Mouse (Mus musculus): Measurements from ENCODE around the gene Nos1ap. TPM values are rescaled to one million over a fixed set of nuclear protein-coding genes. Genes with fewer than 3 reads are reported as not detected.

The Nos1ap gene
- total RNA-seq, 4 experiments from 2014 or later, result 191 to 254 (median 220) TPM

DNA sequence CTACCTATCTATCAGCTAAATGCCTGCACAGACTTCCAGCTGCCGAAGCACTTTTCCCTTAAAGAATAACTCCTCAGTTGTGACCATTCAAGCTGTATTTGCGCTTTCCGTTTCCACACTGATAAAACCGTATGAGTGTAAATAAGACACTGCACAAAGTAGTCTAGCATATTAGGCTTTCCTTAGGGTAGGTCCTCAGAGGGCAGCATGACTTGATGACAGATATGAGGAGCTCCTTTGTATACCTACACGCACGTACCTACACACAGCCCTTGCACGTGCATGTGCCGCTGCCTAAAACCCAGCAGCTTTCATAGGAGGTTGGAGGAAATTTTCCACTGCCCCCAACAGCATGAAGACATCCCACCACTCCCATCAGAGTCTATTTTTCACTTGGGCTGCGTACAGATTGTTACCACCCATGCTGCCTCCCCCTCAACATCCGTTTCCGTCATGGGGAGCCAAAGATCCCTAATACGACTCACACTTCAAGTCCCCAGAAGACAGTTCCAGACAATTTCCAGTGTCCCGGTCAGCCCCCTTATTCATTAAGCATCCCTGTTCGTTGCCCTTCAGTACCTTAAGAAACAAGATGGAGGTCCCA, 41.4 kb downstream of the Nos1ap start:
- DNase-seq (ENCODE audit: low spot score in 2 of 2), result peak; percentile 70 to 77

DNA sequence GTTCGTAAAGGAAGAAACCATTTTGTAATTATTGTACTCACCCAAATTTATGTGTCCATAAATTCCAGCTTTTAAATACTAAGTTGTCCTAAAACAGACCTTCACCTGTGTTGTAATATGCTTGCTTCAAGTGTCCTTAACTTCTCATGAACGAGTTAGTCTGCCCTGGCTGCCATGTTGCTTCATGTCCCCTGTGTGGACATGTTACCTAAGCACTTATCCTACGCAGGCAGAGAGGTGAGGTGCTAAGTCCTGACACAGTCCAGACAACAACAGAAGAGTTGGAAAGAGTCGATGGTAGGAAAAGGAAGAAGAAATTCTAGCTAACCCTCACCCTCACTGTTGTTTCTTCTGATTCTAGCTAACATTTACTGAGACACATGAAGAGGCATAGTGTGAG, 43.4 kb downstream of the Nos1ap start:
- DNase-seq (ENCODE audit: low spot score in 2 of 2), result no peak

DNA sequence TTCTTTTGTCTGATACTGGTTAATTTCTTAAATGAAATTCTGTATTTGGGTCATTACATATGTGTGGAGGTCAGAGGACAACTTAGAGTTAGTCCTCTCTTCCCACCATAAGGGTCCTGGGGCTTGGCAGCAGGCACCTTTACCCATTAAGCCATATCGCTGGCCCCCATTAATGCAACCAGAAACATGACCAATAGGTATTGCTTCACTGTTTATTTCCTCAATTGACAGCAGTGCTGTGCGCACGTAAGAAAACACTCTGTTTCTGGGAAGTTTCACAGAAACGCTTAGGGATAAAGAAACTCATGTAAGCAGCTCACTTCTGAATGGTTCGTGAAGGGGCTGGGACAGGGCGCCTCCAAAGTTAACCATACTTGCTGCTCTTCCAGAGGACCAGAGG, 44.4 kb downstream of the Nos1ap start:
- no peak for DNase-seq (ENCODE audit: low spot score in 2 of 2)

DNA sequence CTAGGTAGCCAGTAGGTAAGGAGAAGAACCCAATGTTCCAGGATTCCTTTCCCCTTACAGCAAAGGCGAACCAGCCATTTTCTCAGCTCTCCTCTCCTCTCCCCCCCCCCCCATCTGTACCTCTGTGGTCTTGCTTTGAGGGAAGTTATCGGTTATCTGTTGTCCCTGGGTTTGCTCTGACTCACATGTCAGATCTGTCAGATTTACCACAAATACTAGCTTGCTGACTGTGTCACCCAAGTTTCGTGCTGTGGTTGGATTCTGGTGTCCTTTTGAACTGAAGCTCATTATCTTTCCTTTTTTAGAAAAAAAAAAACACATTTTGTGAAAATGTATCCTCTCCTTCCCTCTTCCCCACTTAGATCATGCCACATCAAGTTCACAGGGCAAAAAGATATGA, 50.2 kb downstream of the Nos1ap start:
- DNase-seq (ENCODE audit: low spot score in 2 of 2), result no peak

DNA sequence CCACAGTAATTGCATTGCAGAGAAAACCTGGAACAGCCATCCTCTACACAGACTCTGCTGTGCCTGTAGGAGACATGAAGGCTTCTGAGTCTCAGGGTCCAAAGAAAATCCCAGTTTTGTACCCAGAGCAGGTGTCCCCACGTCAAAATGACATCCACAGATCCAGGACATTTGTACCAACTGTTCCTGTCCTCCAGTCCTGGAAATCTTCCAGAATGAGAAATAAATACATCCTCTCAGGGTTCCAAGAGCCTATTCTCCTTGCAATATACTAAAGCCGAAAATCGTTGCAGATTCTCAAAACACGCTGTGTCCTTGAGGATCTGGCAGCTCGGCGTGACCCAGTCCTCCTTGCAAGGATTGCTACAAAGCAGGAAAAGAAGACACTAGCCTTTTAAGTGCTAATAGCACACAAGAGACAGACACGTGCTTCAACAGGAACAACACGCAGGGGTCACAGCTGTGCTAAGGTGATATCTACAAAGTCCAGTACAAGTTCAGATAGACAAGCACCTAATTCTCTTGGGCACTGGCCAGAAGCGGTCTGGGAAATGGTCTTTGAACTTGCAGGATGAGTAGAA, 51.1 kb downstream of the Nos1ap start:
- peak; percentile 48 to 54 for DNase-seq (ENCODE audit: low spot score in 2 of 2)

DNA sequence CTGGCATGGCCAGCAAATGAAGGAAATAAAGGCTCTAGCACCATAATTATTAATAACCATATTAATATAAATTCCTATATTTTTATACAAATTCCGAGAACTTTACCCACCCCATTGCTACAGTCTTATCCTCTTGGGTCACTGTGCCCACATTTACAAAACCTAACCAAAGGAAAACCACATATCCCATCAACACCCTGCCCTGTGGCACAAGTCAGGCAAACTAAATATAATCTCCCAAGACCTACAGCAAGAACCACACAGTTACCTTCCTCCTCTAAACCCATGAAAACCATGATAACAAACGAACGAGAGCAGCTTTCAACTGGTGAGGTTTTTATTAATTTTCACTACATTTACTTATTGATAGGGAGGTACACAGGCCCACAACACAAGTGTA, 53.3 kb downstream of the Nos1ap start:
- DNase-seq (ENCODE audit: low spot score in 2 of 2), result no peak

DNA sequence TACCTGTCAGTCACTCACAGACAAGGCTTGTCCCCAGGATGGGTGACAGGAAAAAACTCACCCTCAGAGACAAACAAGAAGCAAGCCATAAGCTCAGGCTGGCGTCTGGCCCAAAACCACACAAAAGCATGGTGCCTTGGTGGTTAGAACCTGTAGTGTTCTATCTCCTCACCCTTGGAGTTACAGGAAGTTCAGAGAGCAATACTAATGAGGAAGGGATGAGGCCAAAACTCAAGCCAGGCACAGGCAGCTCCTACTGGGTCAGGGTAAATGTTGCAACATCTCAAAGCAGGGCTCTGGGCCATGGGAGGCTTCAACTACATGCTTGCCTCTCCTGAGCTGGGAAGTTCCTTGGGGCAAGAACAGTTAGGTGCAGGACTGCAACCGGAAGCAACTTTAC, 54.4 kb downstream of the Nos1ap start:
- no peak for DNase-seq (ENCODE audit: low spot score in 2 of 2)

DNA sequence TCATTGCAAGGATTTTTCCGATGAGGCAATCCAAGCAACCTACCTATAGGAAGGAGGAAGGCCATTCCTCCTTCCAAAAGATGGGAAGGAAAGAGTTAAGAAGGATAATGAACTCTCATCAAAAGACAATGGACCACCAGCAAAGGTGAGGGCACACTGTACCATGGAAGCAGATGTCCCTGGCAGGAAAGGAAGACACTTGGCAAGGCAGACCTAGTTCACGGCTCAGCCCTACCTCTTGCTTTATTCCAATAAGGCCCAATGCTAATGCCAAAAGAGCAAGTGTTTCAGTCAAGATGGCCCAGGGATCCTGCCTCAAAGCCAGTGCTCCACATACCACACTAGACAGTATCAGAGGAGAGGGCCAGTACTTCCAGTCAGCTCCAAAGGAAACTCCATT, 58.4 kb downstream of the Nos1ap start:
- DNase-seq (ENCODE audit: low spot score in 2 of 2), result no peak

DNA sequence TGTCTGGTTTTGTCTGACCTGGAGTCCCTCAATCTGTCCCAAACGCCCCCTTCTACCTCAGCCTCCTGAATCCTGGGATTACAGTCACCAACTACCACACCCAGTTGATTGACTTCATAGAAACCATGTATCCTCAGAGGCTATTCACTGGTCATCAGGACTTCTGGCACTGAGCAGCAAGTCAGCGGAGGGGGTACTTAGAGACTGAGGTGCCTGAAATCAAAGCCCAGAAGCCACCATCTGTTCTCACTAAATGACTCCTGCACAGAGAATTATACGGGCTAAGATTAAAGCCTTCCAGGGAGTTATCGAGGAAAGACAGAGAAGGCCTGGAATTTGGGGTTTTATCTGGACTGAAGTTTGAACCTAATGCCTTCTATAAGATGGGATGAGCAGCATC, 59.2 kb downstream of the Nos1ap start:
- DNase-seq (ENCODE audit: low spot score in 2 of 2), result no peak

DNA sequence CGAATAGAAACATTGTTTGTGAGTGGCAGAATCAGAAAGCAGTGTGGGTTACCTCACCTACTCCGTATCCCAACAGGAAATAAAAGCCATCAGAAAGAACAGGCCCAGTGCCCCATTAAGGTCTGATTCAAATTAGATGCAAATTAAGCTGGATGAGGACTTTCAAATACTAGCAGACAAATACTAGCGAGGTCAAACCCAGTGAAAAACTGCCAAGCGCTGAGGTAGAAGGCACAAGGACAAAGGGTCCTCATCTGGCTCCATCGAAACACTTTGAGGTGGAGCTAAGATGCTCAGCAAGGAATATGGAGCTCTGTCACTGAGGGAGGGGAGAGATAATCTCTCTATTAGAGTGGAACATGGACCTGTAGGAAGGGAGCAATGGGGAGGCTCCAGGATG, 66.8 kb downstream of the Nos1ap start:
- no peak for DNase-seq (ENCODE audit: low spot score in 2 of 2)

DNA sequence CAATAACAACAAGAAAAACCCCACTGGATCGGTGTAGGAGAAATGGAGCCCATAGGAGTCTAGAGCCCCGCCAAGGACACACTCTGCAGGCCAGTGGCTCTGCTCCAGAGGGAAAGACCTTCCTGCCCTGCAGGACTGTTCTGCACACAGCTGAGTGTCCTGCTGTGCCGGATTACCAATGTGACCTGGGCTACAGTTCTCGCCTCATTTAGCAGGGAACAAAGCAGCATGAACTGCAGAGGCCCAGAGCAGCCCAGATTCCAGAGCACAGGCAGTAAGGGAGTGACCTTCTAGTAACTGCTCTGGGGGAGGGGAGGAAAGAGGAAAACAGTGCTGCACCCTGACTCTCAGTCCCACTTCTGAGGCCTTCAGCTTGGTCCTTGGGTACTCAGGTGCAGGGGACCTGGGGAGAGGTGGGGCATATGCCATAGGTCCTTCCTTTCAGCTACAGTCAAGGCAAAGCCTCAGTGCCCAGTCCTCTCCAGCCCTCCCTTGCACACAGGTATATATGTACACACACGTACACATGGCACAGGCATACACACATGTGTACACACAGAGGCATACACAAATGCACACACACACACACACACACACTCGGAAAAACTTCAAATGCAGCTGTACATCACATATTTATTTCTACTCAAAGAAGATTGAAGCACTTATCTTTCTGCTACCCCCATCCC, 68.0 kb downstream of the Nos1ap start:
- no peak for DNase-seq (ENCODE audit: low spot score in 2 of 2)

DNA sequence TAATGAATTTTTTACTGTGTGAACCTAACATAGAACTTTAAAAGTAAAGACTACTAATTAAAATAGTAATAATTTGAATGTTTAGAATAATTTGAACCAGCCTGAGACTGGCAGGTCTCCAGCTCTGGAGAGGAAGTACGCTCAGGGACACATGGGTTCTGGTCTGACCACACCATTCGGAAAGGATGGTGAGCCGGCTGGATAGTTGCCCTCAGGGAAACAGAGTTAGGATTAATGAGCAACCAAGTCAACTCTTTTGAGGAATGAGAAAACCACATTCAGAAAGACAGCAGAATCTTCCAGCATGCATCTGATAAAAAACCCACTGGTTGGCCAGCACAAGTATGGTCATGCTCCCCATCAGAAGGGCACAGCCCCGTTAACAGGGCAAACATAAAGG, 69.5 kb downstream of the Nos1ap start:
- DNase-seq (ENCODE audit: low spot score in 2 of 2), result no peak

DNA sequence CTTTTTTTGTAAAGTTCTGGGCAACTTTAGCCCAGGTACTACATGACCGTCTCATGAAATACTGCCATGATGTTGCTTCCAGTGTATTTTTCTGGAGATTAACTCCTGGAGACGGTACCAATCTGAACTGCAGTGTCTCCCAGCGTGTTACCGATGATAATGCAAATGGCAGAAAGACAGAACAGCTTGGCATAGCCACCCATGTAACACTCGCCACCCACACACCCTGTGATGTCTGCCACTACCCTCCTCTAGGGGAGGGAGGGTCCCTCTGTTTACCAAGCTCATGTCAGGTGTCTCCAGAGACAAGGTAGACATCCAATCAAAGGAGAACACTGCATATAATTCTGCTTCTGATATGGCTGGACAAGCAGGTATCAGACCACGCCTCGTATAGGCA, 70.0 kb downstream of the Nos1ap start:
- DNase-seq (ENCODE audit: low spot score in 2 of 2), result peak in 1 of 2 experiments; percentile 28

DNA sequence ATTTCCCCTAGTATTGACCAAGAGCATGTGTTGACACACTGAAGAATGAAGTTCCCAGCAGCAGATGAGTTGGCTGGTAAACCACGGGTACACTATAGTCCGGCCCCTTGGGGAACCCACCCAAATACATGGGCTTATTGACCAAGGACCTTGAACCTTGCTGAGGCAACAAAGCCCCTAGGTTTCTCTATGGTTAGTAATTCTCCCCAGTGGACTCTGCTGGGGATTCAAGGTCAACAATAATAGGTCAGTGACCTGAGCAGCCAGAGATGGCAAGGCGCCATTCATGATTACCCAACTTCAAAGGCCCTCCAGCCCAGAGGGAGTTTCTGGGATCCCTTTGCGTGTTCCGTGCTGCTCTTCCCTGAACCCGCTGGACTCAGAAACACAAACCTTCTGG, 73.5 kb downstream of the Nos1ap start:
- DNase-seq (ENCODE audit: low spot score in 2 of 2), result no peak

DNA sequence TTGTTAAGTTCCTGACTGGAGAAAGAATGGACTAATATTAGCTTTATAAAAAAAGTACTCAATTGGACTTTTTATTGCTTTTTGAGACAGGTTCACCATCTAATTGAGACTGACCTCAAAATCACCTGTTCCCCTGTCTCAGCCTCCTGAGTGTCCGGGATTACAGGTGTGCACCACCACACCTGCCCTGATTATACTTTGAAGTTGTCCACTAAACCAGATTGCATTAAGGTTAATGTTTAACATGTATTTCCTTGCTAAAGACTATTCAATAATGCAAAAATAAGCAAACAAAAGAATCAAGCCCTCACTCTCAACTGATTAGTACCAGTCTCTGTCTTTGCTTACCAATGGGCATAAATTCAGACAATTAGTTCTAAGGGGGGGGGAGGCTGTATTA, 74.2 kb downstream of the Nos1ap start:
- no peak for DNase-seq (ENCODE audit: low spot score in 2 of 2)

DNA sequence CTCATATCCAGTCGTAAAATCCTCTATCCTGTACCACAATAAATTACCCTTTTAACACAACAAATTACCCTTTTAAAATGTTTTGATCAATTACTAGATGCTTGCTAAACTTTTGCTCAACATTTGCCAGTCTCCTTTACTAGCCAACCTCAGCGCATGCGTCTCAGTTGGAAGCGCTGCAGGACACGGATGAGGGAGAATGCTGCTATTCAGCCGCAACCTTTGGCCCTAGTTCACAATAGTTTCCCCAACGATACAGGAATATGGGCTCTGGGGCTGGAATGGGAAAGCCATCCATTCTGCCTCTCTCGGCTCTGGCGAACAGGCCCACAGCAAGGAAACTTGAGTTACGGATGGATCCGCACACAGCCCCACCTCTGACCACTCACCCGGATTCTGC, 75.4 kb downstream of the Nos1ap start:
- no peak for DNase-seq (ENCODE audit: low spot score in 2 of 2)

DNA sequence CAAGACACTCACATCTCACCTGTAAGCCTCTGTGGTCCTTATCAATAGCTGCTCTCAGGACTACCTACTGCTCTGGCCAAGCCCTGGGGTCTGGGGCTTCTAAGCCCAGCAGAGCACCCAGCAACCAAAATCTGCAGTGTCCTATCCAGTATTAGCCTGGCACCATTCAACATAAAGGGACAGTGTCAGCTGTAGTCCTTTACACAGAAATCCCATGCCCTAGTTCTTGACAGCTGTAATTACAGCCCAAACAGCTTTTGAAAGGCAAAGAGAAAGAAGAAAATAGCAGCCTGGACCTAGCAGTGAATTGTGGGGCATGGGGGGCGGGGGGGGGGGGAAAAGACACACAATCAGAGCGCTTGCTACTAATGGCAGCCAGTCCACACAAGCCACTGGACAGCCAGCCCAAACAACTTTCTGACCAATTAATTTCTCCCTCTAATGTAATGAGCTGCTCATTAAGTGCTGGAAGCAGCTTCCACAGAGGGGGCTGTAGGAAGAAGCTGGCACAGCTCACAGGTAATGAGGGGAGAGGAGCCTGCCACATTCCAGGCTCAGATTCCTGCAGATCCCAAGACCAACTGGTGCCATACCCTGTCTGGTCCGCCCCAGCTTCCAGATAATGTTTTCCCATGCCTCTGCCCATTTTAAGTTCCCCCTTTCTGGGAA, 77.1 kb downstream of the Nos1ap start:
- DNase-seq (ENCODE audit: low spot score in 2 of 2), result no peak

DNA sequence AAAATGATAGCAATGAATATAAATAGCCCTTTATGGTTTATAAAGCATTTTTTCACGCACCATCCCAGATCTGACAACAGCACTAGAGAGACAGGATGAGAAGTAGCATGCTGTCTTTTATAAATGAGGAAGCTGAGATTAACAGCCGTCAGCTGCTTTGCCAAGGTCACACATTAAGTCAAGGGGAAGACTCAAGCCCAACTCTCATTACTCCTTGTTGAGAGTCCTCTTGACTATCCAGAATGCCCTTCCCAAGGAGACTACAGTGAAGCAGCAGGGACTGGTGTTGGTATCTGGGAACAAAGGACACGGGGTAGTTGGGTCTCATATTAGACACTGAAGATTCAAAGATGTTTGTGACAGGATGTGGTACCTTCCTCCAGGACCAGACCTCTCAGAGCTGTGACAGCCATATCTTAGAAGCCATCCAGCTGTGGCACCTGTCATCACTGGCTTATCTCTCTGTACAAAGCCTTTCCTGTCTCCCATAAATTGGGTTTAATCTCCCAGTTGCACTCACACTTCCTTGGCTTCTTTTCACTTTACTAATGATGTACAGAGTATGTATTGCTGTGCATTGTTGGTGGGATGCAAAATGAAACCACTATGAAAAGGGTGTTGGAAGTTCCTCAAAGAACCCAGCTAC, 78.9 kb downstream of the Nos1ap start:
- no peak for DNase-seq (ENCODE audit: low spot score in 2 of 2)

DNA sequence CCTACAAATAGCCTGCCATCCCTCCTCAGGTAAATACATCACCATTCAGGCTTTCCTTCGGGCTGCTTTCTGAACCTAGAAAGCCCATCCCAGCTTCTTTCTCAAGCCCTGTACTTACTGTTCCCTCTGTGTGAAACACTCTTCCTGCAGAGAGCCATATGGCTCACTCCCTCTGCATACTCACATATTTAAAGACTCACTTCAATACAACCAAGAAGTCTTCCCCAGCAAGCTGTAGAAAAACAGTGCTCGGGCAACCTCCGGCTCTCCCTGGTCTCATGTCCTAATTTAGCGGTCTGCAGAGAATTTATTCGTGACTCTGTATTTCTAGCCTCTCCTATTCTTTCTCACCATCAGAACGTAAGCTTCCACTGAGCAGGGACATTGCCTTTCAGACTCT, 83.4 kb downstream of the Nos1ap start:
- DNase-seq (ENCODE audit: low spot score in 2 of 2), result no peak

DNA sequence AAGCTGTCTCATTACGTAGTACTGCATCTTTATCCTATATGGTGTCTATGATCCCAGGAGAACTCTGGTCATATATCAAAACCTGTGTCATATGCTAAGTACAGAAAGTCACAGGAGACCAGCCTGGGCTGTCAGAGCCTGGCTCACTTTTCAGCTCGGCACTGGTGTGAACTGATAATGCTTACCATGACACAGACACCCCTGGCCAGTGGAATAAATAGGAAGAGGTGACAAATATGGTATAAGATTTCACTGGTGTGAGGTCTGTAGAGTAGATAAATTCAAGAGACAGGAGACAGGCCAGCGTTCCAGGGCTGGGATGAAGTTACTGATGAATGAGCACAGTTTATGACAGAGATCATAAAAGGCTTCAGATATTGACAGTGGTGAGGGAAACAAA, 84.6 kb downstream of the Nos1ap start:
- no peak for DNase-seq (ENCODE audit: low spot score in 2 of 2)

DNA sequence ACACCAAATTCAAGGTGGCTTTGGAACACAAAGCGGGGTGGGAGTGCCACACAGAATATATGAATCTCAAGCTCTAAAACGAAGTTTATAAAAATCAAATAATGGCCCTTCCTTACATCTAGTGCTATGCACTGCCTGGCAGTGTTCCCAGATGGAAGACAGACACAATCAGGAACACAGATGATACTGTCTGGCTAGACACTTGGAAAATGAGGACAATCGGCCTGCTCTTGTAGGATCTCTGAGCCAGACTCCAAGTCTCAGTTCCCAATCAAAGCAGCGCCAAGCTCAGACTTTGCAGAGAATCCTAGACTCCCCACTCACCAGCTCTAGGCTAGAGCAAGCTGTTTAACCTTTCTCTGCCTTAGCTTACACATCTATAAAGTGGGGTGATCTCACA, 85.3 kb downstream of the Nos1ap start:
- peak in 1 of 2 experiments; percentile 28 for DNase-seq (ENCODE audit: low spot score in 2 of 2)

DNA sequence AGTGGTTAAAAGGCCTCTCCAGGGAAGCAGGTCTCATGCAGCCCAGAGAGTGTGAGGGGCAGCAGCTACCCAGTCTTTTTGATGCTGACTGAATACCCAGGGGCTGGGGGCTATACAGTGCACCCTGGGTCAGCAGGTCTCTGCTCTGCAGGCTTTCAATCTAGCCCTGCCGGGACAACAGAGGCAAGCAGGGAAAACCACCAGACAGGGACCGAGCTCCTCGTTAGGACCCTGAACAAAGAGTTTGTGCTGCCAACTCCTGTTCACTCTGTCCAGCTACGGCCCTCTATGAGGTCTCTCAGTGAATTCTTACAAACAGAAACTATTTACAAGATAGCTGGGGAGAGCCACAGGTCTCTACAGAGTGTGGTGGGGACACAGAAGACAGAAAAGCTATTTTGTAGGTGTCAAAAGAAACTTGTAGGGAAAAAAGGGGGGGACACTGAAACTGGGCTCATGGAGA, 86.4 kb downstream of the Nos1ap start:
- DNase-seq (ENCODE audit: low spot score in 2 of 2), result no peak

Data from layer of hippocampus, adult 8-10 months (tissue).